Mouse (Mus musculus) cerebellum, adult 2 months (tissue): ENCODE data around the gene Slc25a23.

Experiments used
- CTCF ChIP-seq: fragments of 200-500 bp; IDR thresholded peaks from 2 replicates; pipeline ENCODE4 v1.5.1; 2011; ENCODE audit warnings: low read depth, mild to moderate bottlenecking, control low read depth, low read length, moderate library complexity, borderline replicate concordance; ENCODE audit not compliant: insufficient read depth
- POLR2A ChIP-seq: fragments of 200-500 bp; IDR thresholded peaks from 2 replicates; pipeline ENCODE4 v1.6.1; 2011; ENCODE audit warnings: low read length, control low read depth, borderline replicate concordance; ENCODE audit not compliant: insufficient read depth

- TF ChIP-seq CTCF (no peak), POLR2A (no peak)
Measured at GRCm38 (mm10) chr17:56999414-56999813, 60.2 kb downstream of the Slc25a23 start.
